Mouse (Mus musculus): ENCODE data around the gene Aldh3b3. TPM values are rescaled to one million over a fixed set of nuclear protein-coding genes. Genes with fewer than 3 reads are reported as not detected.

Aldh3b3 gene
- polyA plus RNA-seq, 1 experiment from 2014 or later = not detected

DNA sequence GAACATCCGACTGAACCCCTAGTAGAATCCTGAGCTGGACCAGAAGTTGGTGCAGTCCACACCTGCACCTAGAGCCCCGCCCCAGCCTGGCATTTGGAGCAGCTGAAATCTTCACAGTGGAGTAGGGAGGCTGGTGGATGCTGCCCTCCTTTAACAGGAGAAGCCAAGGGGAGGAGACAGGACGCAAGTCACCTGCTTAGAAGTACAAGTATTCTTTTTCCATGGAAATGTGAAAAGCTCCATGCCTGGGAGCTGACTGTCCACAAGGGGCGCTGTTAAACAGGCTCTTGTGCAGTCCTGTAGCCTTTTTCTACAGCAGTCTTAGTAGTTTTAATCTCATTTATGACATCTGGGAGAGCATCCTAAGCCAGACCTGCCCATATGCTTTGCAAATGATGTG is 30.3 kb downstream of the Aldh3b3 start:
- no peak overlapping the region for H3K9ac ChIP-seq (ENCODE audit: low read length)
- no peak overlapping the region for H3K4me3 ChIP-seq (ENCODE audit: control insufficient read depth in 1 of 2, insufficient read depth in 1 of 2, low read depth in 1 of 2, low read length in 2 of 2)
- no peak overlapping the region for H3K27ac ChIP-seq (replicated peaks in 1 of 2; ENCODE audit: control insufficient read depth in 1 of 2, insufficient read depth in 1 of 2, low read depth in 2 of 2, low read length in 2 of 2)
- H3K4me2 ChIP-seq (ENCODE audit: low read length) = no peak overlapping the region
- peaks cover 21 to 26% of the 10 kb centered on the region in 2 experiments for H3K4me1 ChIP-seq (ENCODE audit: control insufficient read depth in 2 of 2, insufficient read depth in 2 of 2, low read length in 2 of 2)
- no peaks in the 10 kb centered on the region for H3K9me3 ChIP-seq (ENCODE audit: control insufficient read depth, low read length)
- ATAC-seq (ENCODE audit: insufficient number of reproducible peaks, insufficient read depth, low FRiP score, low read depth) = no peak
- 78% methylated on average over 4 of the region's 4 CpGs for WGBS
- no peaks in the 10 kb centered on the region for H3K27me3 ChIP-seq (ENCODE audit: control insufficient read depth, insufficient read depth, low read length)
- H3K36me3 ChIP-seq (ENCODE audit: control insufficient read depth, insufficient read depth, low read length) = no peaks in the 10 kb centered on the region

DNA sequence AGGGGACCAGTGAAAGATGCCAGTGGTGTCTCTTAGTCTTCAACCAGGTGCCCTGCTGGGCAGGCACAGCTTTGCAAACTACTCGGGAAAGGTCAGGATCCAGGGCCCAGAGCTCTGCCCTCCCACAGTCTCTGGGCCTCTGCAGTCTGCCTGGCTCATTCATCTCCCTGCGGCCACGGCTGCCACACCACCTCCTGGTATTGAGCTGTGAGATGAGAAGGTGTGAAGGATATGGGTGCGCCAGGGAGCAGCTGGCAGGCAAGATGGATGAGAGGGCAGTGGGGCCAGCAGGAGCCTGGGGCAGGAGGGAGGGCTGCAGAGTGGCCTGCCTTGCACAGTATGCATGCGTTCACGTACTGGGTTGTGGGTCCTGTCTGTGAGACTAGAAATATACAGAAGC is 32.4 kb downstream of the Aldh3b3 start:
- no peak overlapping the region for H3K4me3 ChIP-seq (ENCODE audit: control insufficient read depth in 1 of 2, insufficient read depth in 1 of 2, low read depth in 1 of 2, low read length in 2 of 2)
- no peaks in the 10 kb centered on the region for H3K36me3 ChIP-seq (ENCODE audit: control insufficient read depth, insufficient read depth, low read length)
- H3K27ac ChIP-seq (replicated peaks in 1 of 2; ENCODE audit: control insufficient read depth in 1 of 2, insufficient read depth in 1 of 2, low read depth in 2 of 2, low read length in 2 of 2) = no peak overlapping the region
- no peak overlapping the region for H3K9ac ChIP-seq (ENCODE audit: low read length)
- peaks cover 10 to 16% of the 10 kb centered on the region in 2 experiments for H3K4me1 ChIP-seq (ENCODE audit: control insufficient read depth in 2 of 2, insufficient read depth in 2 of 2, low read length in 2 of 2)
- H3K27me3 ChIP-seq (ENCODE audit: control insufficient read depth, insufficient read depth, low read length) = no peaks in the 10 kb centered on the region
- no peak for ATAC-seq (ENCODE audit: insufficient number of reproducible peaks, insufficient read depth, low FRiP score, low read depth)
- no peaks in the 10 kb centered on the region for H3K9me3 ChIP-seq (ENCODE audit: control insufficient read depth, low read length)
- 48% methylated on average over 6 of the region's 6 CpGs for WGBS
- no peak overlapping the region for H3K4me2 ChIP-seq (ENCODE audit: low read length)

DNA sequence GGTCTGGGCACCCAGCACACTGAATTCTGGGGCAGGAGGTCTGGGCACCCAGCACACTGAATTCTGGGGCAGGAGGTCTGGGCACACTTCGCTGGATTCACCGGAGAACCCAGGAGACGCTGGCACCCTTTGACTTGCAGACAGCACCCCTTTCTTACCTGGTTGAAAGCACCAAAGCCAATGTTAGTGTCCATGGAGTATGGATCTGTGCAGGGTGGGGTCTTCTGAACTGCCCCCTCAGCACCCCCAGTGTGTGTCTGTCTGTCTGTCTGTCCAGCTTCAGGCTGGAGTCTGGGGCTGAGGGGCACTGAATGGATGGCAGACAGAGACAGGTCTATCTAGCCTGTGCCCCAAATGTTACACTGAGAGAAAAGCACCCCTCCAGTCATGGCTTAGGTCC is 33.1 kb downstream of the Aldh3b3 start:
- WGBS = 92% methylated on average over 3 of the region's 3 CpGs
- no peak overlapping the region for H3K4me3 ChIP-seq (ENCODE audit: control insufficient read depth in 1 of 2, insufficient read depth in 1 of 2, low read depth in 1 of 2, low read length in 2 of 2)
- no peak overlapping the region for H3K4me2 ChIP-seq (ENCODE audit: low read length)
- no peak overlapping the region for H3K9ac ChIP-seq (ENCODE audit: low read length)
- no peaks in the 10 kb centered on the region for H3K27me3 ChIP-seq (ENCODE audit: control insufficient read depth, insufficient read depth, low read length)
- no peak overlapping the region for H3K27ac ChIP-seq (replicated peaks in 1 of 2; ENCODE audit: control insufficient read depth in 1 of 2, insufficient read depth in 1 of 2, low read depth in 2 of 2, low read length in 2 of 2)
- no peaks in the 10 kb centered on the region for H3K36me3 ChIP-seq (ENCODE audit: control insufficient read depth, insufficient read depth, low read length)
- peaks cover 4 to 8% of the 10 kb centered on the region in 2 experiments for H3K4me1 ChIP-seq (ENCODE audit: control insufficient read depth in 2 of 2, insufficient read depth in 2 of 2, low read length in 2 of 2)
- H3K9me3 ChIP-seq (ENCODE audit: control insufficient read depth, low read length) = no peaks in the 10 kb centered on the region
- no peak for ATAC-seq (ENCODE audit: insufficient number of reproducible peaks, insufficient read depth, low FRiP score, low read depth)

DNA sequence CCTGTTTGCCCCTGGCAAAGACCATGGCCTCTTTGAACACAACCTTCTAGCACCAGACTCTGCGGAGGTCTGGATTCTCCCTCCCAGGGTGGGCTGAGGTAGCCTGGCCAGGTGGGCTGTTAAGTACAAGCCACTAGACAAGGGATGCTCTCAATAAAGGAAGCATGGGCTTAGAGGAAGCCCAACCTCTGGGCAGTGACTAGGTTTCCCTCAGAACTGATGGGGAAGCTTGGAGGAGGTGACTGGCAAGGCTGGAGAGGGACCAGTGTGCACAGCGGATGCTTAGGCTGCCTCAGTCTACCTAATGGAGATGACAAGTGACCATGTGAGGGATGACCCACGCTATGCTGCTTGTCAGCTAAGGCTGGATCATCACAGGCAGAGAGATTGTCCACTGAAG is 33.5 kb downstream of the Aldh3b3 start:
- H3K4me1 ChIP-seq (ENCODE audit: control insufficient read depth in 2 of 2, insufficient read depth in 2 of 2, low read length in 2 of 2) = peaks cover 0 to 4% of the 10 kb centered on the region in 2 experiments; a peak in 2 of 4 replicates
- H3K4me2 ChIP-seq (ENCODE audit: low read length) = no peak overlapping the region
- H3K9me3 ChIP-seq (ENCODE audit: control insufficient read depth, low read length) = no peaks in the 10 kb centered on the region
- 87% methylated on average over 3 of the region's 3 CpGs for WGBS
- H3K36me3 ChIP-seq (ENCODE audit: control insufficient read depth, insufficient read depth, low read length) = no peaks in the 10 kb centered on the region
- H3K27me3 ChIP-seq (ENCODE audit: control insufficient read depth, insufficient read depth, low read length) = no peaks in the 10 kb centered on the region
- no peak overlapping the region for H3K4me3 ChIP-seq (ENCODE audit: control insufficient read depth in 1 of 2, insufficient read depth in 1 of 2, low read depth in 1 of 2, low read length in 2 of 2)
- ATAC-seq (ENCODE audit: insufficient number of reproducible peaks, insufficient read depth, low FRiP score, low read depth) = no peak
- H3K9ac ChIP-seq (ENCODE audit: low read length) = no peak overlapping the region
- H3K27ac ChIP-seq (replicated peaks in 1 of 2; ENCODE audit: control insufficient read depth in 1 of 2, insufficient read depth in 1 of 2, low read depth in 2 of 2, low read length in 2 of 2) = no peak overlapping the region

DNA sequence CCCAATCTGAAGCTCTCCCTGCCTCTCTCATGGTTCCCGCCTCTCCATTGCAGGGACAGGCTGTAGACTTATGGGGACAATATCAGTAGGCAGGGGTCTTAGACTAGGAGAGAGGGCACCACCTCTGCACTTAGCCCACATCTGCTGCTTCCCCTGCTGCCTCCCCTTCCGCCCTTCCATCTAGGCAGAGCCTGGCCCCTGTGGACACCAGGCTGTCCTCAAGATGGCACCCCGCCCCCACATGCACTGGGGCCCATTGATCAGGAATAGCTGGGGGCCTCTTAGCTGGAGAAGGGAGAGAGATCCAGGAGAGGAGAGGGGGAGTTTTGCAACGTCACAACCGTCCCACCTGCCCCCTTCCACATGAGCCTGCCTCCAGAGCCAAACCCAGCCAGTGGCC is 34.0 kb downstream of the Aldh3b3 start, which contains the start of gene Tbx10:
Gene Tbx10 (plus strand): TSS at position 337 of the 400 bp plus-strand sequence.
- Histone ChIP-seq H3K4me1 (ENCODE audit: control insufficient read depth in 2 of 2, insufficient read depth in 2 of 2, low read length in 2 of 2) (no peaks in the 10 kb centered on the region), H3K4me3 (ENCODE audit: control insufficient read depth in 1 of 2, insufficient read depth in 1 of 2, low read depth in 1 of 2, low read length in 2 of 2) (no peak within 1 kb of the TSS), H3K27ac (replicated peaks in 1 of 2; ENCODE audit: control insufficient read depth in 1 of 2, insufficient read depth in 1 of 2, low read depth in 2 of 2, low read length in 2 of 2) (no peak within 1 kb of the TSS), H3K9ac (ENCODE audit: low read length) (no peak within 1 kb of the TSS), H3K4me2 (ENCODE audit: low read length) (no peak within 1 kb of the TSS), H3K9me3 (ENCODE audit: control insufficient read depth, low read length) (no peaks in the 10 kb centered on the region), H3K36me3 (ENCODE audit: control insufficient read depth, insufficient read depth, low read length) (no peaks in the 10 kb centered on the region), H3K27me3 (ENCODE audit: control insufficient read depth, insufficient read depth, low read length) (no peaks in the 10 kb centered on the region)
- no peak for ATAC-seq (ENCODE audit: insufficient number of reproducible peaks, insufficient read depth, low FRiP score, low read depth)
- WGBS = 45% methylated on average over 5 of the region's 5 CpGs

DNA sequence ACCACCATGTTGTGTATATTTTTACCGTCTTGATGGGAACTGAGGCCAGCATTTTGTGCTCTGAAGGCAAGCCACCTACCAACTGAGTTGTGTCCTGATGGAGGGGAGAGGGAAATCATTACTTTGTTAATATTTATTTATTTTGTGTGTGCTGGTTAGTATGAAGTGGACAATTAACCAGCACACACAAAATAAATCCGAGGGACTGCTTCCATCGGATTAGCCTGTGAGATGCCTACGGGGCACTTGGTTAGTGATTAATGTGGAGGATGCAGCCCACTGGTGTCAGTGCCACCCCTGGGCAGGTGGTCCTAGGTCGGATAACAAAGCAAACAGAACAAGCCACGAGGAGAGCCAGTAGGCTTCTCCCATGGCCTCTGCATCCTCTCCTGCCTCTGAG is 36.5 kb downstream of the Aldh3b3 start:
- Histone ChIP-seq H3K27me3 (ENCODE audit: control insufficient read depth, insufficient read depth, low read length) (no peaks in the 10 kb centered on the region), H3K36me3 (ENCODE audit: control insufficient read depth, insufficient read depth, low read length) (no peaks in the 10 kb centered on the region)

DNA sequence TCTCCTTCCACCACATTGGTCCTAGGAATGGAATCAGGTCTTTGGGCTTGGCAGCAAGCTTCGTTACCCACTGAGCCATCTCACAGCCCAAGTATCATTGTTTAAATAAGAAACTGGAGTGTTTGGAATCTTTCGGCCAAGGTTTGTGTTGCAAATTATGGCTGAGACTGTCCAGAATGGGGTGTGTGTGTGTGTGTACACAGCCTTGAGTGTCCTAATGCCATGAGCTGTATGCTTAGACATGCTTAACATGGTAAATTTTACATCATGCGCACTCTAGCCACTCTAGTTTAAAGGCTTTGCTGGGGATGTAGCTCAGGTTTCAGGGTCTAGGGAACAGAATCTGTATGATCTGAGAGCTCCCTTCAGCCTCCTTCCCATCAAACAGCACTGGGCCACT is 37.1 kb downstream of the Aldh3b3 start:
- Histone ChIP-seq H3K4me3 (ENCODE audit: control insufficient read depth in 1 of 2, insufficient read depth in 1 of 2, low read depth in 1 of 2, low read length in 2 of 2) (no peak overlapping the region), H3K27me3 (ENCODE audit: control insufficient read depth, insufficient read depth, low read length) (no peaks in the 10 kb centered on the region), H3K4me2 (ENCODE audit: low read length) (no peak overlapping the region), H3K36me3 (ENCODE audit: control insufficient read depth, insufficient read depth, low read length) (no peaks in the 10 kb centered on the region), H3K9ac (ENCODE audit: low read length) (no peak overlapping the region), H3K27ac (replicated peaks in 1 of 2; ENCODE audit: control insufficient read depth in 1 of 2, insufficient read depth in 1 of 2, low read depth in 2 of 2, low read length in 2 of 2) (no peak overlapping the region), H3K9me3 (ENCODE audit: control insufficient read depth, low read length) (no peaks in the 10 kb centered on the region), H3K4me1 (ENCODE audit: control insufficient read depth in 2 of 2, insufficient read depth in 2 of 2, low read length in 2 of 2) (peaks cover 2 to 6% of the 10 kb centered on the region in 2 experiments; a peak in 3 of 4 replicates)
- ATAC-seq (ENCODE audit: insufficient number of reproducible peaks, insufficient read depth, low FRiP score, low read depth) = no peak
- 88% methylated on average over 3 of the region's 3 CpGs for WGBS

More for the DNA sequence above, 36.5 kb downstream of the Aldh3b3 start:
- Histone ChIP-seq H3K27ac (replicated peaks in 1 of 2; ENCODE audit: control insufficient read depth in 1 of 2, insufficient read depth in 1 of 2, low read depth in 2 of 2, low read length in 2 of 2) (no peak overlapping the region), H3K4me3 (ENCODE audit: control insufficient read depth in 1 of 2, insufficient read depth in 1 of 2, low read depth in 1 of 2, low read length in 2 of 2) (no peak overlapping the region), H3K4me2 (ENCODE audit: low read length) (no peak overlapping the region), H3K9me3 (ENCODE audit: control insufficient read depth, low read length) (no peaks in the 10 kb centered on the region), H3K9ac (ENCODE audit: low read length) (no peak overlapping the region), H3K4me1 (ENCODE audit: control insufficient read depth in 2 of 2, insufficient read depth in 2 of 2, low read length in 2 of 2) (peaks cover 2 to 6% of the 10 kb centered on the region in 2 experiments; a peak in 3 of 4 replicates)
- WGBS = 69% methylated on average over 6 of the region's 6 CpGs
- no peak for ATAC-seq (ENCODE audit: insufficient number of reproducible peaks, insufficient read depth, low FRiP score, low read depth)

DNA sequence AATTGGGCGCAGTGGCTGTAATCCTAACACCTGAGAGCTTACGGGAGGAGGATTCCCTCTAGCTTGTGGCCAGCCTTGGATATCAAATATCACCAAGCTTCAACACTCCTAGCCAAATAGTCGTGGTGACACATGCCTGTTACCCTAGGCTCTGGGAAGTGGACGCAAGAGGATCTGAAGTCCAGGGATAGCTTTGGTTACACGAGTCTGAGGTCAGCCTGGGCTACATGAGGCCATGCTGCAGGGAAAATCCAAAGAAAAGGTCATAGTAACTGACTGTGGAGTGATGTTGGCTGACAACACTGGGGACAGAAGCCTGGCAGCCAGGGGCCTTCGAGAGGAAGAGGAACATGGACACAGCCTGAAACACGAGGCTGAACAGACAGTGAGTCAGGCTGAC is 37.7 kb downstream of the Aldh3b3 start:
- no peaks in the 10 kb centered on the region for H3K9me3 ChIP-seq (ENCODE audit: control insufficient read depth, low read length)
- no peak overlapping the region for H3K4me3 ChIP-seq (ENCODE audit: control insufficient read depth in 1 of 2, insufficient read depth in 1 of 2, low read depth in 1 of 2, low read length in 2 of 2)
- no peak overlapping the region for H3K9ac ChIP-seq (ENCODE audit: low read length)
- WGBS = 73% methylated on average over 7 of the region's 7 CpGs
- no peak overlapping the region for H3K4me2 ChIP-seq (ENCODE audit: low read length)
- ATAC-seq (ENCODE audit: insufficient number of reproducible peaks, insufficient read depth, low FRiP score, low read depth) = no peak
- no peaks in the 10 kb centered on the region for H3K27me3 ChIP-seq (ENCODE audit: control insufficient read depth, insufficient read depth, low read length)
- peaks cover 5 to 10% of the 10 kb centered on the region in 2 experiments for H3K4me1 ChIP-seq (ENCODE audit: control insufficient read depth in 2 of 2, insufficient read depth in 2 of 2, low read length in 2 of 2)
- H3K27ac ChIP-seq (replicated peaks in 1 of 2; ENCODE audit: control insufficient read depth in 1 of 2, insufficient read depth in 1 of 2, low read depth in 2 of 2, low read length in 2 of 2) = no peak overlapping the region
- no peaks in the 10 kb centered on the region for H3K36me3 ChIP-seq (ENCODE audit: control insufficient read depth, insufficient read depth, low read length)

All from heart, embryonic 14.5 days (tissue).